Mouse (Mus musculus) central nervous system, embryonic 18 days (tissue): ENCODE results near the gene Acot4. TPM values are rescaled to one million over a fixed set of nuclear protein-coding genes. Genes with fewer than 3 reads are reported as not detected.

Source experiments
- polyA plus RNA-seq: library from polyadenylated mRNA; depleted of rRNA; stranded (reverse); fragments of >200 nt; gene quantifications from 2 replicates; pipeline ENCODE4 v1.2.3, GENCODE M21; 2012; rRNA removed

Acot4 gene
- polyA plus RNA-seq, result 0.70 and 0.72 TPM in 2 replicates

GRCm38 (mm10) chr12:84038241-84038640 lies at the start of gene Acot4:
Acot4 (plus strand) TSS chr12:84038379.

DNA sequence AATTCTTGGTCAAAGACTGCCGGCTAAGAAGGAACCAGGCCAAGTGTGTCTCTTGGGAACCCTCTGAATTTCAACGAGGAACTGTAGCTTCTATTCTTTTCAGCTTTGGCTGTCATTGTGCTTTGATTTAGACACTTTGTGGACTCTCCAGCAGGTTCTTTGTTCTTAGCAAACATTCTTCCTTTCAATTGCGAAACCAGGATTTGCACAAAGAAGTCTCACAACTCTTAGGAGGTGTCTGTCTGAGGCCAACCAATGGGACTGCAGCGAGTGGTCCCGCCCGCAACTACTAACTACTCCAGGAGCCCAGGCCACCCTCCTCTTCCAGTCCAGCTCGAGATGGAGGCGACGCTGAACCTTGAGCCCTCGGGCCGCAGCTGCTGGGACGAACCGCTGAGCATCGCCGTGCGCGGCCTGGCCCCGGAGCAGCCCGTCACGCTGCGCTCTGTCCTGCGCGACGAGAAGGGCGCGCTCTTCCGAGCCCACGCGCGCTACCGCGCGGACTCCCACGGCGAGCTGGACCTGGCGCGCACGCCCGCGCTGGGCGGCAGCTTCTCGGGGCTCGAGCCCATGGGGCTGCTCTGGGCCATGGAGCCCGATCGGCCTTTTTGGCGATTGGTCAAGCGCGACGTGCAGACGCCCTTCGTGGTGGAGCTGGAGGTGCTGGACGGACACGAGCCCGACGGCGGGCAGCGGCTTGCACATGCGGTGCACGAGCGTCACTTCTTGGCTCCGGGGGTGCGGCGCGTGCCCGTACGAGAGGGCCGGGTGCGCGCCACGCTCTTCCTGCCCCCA lies 28.8 kb upstream of the Acot4 start, which contains the start of gene Acot1:
TSS of gene Acot1 (plus strand) at position 320 of the 795 bp plus-strand sequence.

DNA sequence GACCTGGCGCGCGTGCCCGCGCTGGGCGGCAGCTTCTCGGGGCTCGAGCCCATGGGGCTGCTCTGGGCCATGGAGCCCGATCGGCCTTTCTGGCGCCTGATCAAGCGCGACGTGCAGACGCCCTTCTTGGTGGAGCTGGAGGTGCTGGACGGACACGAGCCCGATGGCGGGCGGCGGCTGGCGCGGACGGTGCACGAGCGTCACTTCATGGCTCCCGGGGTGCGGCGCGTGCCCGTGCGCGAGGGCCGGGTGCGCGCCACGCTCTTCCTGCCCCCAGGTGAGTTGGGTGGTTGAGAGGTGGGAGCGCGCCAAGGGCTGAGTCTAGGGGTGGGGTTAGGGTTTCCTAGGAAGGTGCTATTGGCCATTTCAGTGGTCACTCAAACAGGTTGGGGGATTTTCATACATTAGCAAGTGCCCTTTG lies 522 bp downstream of the Acot4 start, which contains the start of gene Gm49366:
TSS of gene Gm49366 (plus strand) at position 245 of the 421 bp plus-strand sequence.

DNA sequence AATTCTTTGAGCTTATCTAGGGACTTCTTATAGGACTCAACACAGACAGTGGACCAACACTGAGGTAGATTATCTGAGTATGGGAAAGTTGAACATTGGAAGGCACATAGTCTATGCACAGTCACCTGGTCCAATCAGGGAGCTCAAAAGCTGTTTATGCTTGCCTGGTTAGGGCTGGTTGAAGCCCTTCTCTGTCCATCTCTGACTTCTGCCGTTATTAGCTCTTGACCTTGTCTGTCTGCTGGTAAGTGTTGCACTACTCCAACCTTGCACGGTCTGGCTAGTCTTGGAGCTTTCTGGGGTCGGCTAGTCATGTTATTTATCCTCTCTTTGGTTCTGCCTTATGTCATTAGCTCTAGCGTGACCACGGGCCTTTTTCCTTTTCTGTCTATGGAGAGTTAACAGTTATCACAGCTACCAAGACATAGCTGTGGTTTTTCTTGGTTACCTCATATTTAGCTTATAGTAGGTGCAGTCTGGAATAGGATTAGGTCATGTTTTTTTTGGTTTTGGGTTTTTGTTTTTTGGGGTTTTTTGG lies 13.8 kb downstream of the Acot4 start, which contains the start of gene Acot3:
TSS of gene Acot3 (plus strand) at position 208 of the 538 bp plus-strand sequence.

DNA sequence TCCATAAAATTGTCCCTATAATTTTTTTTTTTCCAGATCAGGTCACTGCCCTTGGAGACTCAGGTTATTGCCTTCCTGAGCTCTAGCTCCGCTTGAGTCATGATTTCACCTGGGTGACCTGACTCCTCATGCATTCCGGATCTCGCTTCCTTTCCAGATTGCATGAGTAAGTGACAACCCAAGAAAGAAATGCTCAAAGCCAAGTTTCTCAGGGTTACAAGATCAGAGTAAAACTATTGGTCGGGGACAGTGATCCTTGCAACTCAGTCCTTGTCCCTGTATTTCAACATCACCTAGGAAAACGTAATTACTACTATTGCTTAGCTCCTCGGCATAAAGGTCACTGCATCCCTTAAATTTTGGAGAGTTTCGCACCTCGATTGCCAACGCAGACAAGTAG lies 30.8 kb downstream of the Acot4 start, which contains the start of gene Acot5:
TSS of gene Acot5 (plus strand) at position 340 of the 400 bp plus-strand sequence.

Other genes with a start within 250 kb of the Acot4 start
- gene Numb, start 116.4 kb upstream of the Acot4 start, polyA plus RNA-seq, result 23.4 and 24.8 TPM in 2 replicates
- 12.7 and 14.2 TPM in 2 replicates for gene Riox1, start 87.8 kb upstream of the Acot4 start, polyA plus RNA-seq
- 0.03 TPM in 1 of 2 replicates, not detected in the other for gene Heatr4, start 53.5 kb upstream of the Acot4 start, polyA plus RNA-seq
- 4.2 and 4.4 TPM in 2 replicates for gene Acot2, start 50.5 kb upstream of the Acot4 start, polyA plus RNA-seq
- gene Acot1, start 28.9 kb upstream of the Acot4 start, polyA plus RNA-seq, result 51.7 and 59.0 TPM in 2 replicates
- not detected in 2 replicates for gene Gm49366, start 556 bp downstream of the Acot4 start, polyA plus RNA-seq
- gene Acot3, start 13.8 kb downstream of the Acot4 start, polyA plus RNA-seq, result 0.58 and 0.71 TPM in 2 replicates
- 0.41 and 0.44 TPM in 2 replicates for gene Acot5, start 30.9 kb downstream of the Acot4 start, polyA plus RNA-seq
- gene Acot6, start 62.3 kb downstream of the Acot4 start, polyA plus RNA-seq, result 3.6 and 4.2 TPM in 2 replicates
- 20.1 and 23.3 TPM in 2 replicates for gene Dnal1, start 76.0 kb downstream of the Acot4 start, polyA plus RNA-seq
- 6.6 and 7.2 TPM in 2 replicates for gene Pnma1, start 110.1 kb downstream of the Acot4 start, polyA plus RNA-seq
- gene Elmsan1, start 180.5 kb downstream of the Acot4 start, polyA plus RNA-seq, result 5.2 and 5.3 TPM in 2 replicates
- gene Ptgr2, start 246.9 kb downstream of the Acot4 start, polyA plus RNA-seq, result 11.2 and 12.2 TPM in 2 replicates